Mouse (Mus musculus) liver, embryonic 14.5 days (tissue): ENCODE results near the gene Ugt2b34. TPM values are rescaled to one million over a fixed set of nuclear protein-coding genes. Genes with fewer than 3 reads are reported as not detected.
A peak's percentile ranks its signal among the peaks of the same experiment; 100 is the strongest.

Experiments
- ATAC-seq: fragments of 200-750 bp; cut with Nextera tagmentation; 2 replicates; pipeline ENCODE4 v1.8.0; 2017; ENCODE audit warnings: moderate number of reproducible peaks, mild to moderate bottlenecking, moderate library complexity; ENCODE audit not compliant: insufficient read depth
- DNase-seq, 3 experiments: peaks; one replicate each; pipeline ENCODE4 v3.0.0-alpha.2; 2012 to 2013; ENCODE audit warnings: low read depth in 3 of 3, low spot score in 3 of 3
- H3K27ac ChIP-seq: fragments of 300-500 bp; sonication (generic); 2 replicates; pipeline ENCODE4 v1.5.1; 2014; ENCODE audit warnings: moderate library complexity, mild to moderate bottlenecking, control low read depth, inconsistent platforms
- H3K27me3 ChIP-seq: fragments of 300-500 bp; sonication (generic); 2 replicates; pipeline ENCODE4 v1.6.1; 2014; ENCODE audit warnings: mild to moderate bottlenecking, low read length, moderate library complexity; ENCODE audit not compliant: control insufficient read depth, insufficient read depth
- H3K36me3 ChIP-seq: fragments of 300-500 bp; sonication (generic); replicated peaks from 2 replicates; pipeline ENCODE4 v1.6.1; 2014; ENCODE audit warnings: low read depth; ENCODE audit not compliant: control insufficient read depth, insufficient read depth
- H3K4me1 ChIP-seq, 2 experiments: fragments of 200-500 bp in 1 of 2; fragments of 300-500 bp in 1 of 2; sonication (generic) in 1 of 2; replicated peaks; 2 replicates each; pipeline ENCODE4 v1.6.1; 2012 to 2014; ENCODE audit warnings: antibody characterized with exemption in 1 of 2, inconsistent platforms in 1 of 2, low read length in 1 of 2; ENCODE audit not compliant: control insufficient read depth in 2 of 2, insufficient read depth in 2 of 2
- H3K4me2 ChIP-seq: fragments of 300-500 bp; sonication (generic); 2 replicates; pipeline ENCODE4 v1.6.1; 2014; ENCODE audit warnings: low read depth, mild to moderate bottlenecking, control low read depth, moderate library complexity
- H3K4me3 ChIP-seq, 2 experiments: fragments of 200-500 bp in 1 of 2; fragments of 300-500 bp in 1 of 2; sonication (generic) in 1 of 2; 2 replicates each; pipeline ENCODE4 v1.5.1; 2012 to 2014; ENCODE audit warnings: low read depth in 2 of 2, low read length in 2 of 2, mild to moderate bottlenecking in 2 of 2, control low read depth in 1 of 2, inconsistent platforms in 1 of 2, moderate library complexity in 1 of 2; ENCODE audit not compliant: insufficient read depth in 1 of 2
- H3K9ac ChIP-seq: fragments of 300-500 bp; sonication (generic); replicated peaks from 2 replicates; pipeline ENCODE4 v1.6.1; 2014; ENCODE audit warnings: mild to moderate bottlenecking, control low read depth, moderate library complexity
- H3K9me3 ChIP-seq: fragments of 300-500 bp; sonication (generic); 2 replicates; pipeline ENCODE4 v1.6.1; 2016; ENCODE audit warnings: low read length, mixed read lengths; ENCODE audit not compliant: control insufficient read depth
- CTCF ChIP-seq: IDR thresholded peaks from 2 replicates; pipeline ENCODE4 v1.5.1; 2016; ENCODE audit warnings: antibody characterized with exemption, low read depth, control low read depth
- EP300 ChIP-seq: IDR thresholded peaks from 2 replicates; pipeline ENCODE4 v1.6.1; 2016; ENCODE audit warnings: antibody characterized with exemption, low read depth
- WGBS: fragments of 180-500 bp; shearing (Covaris S2); extraction: QIAGEN DNeasy Blood & Tissue Kit; methylation state at CpG from one replicate; pipeline ENCODE4 v1.1.7; 2014; ENCODE audit not compliant: insufficient replicate concordance; 5-methylcytosine and 5-hydroxymethylcytosine counted together
- polyA plus RNA-seq, 2 experiments: library from polyadenylated mRNA; depleted of rRNA in 1 of 2; stranded (reverse) in 1 of 2; unstranded in 1 of 2; fragments of >200 nt; fragmentation: Nextera tagmentation in 1 of 2; extraction: Ambion mirVana in 1 of 2; gene quantifications; 2 replicates each; pipeline versions ENCODE4 v1.2.1 to v1.2.3; 2012 to 2014

Gene Ugt2b34
- polyA plus RNA-seq (2012; rRNA removed) (37.2 and 46.3 TPM in 2 replicates), polyA plus RNA-seq (2014; fragmentation: Nextera tagmentation; extraction: Ambion mirVana) (51.0 and 59.7 TPM in 2 replicates)

- Histone ChIP-seq H3K36me3 (no peaks in the 10 kb centered on the region), H3K4me2 (peak within 1 kb of the TSS; percentile 8; the same call in 1 of the 2 replicates), H3K27ac (no peak within 1 kb of the TSS), H3K4me1 (no peaks in the 10 kb centered on the region), H3K27me3 (no peaks in the 10 kb centered on the region), H3K9me3 (no peaks in the 10 kb centered on the region), H3K4me3 (peak within 1 kb of the TSS; percentile 43 to 53), H3K9ac (peak within 1 kb of the TSS; percentile 28)
- WGBS, result 22% methylated on average over 1 of the region's 1 CpGs
- peak; percentile 10 to 20 (median 12) for DNase-seq
- TF ChIP-seq CTCF, result no peak
- TF ChIP-seq EP300, result no peak
- ATAC-seq, result peak; percentile 61
These were observed at the start of gene Ugt2b34 for GRCm38 (mm10) chr5:86906758-86907157. Gene Ugt2b34 (minus strand): TSS chr5:86906937.

DNA sequence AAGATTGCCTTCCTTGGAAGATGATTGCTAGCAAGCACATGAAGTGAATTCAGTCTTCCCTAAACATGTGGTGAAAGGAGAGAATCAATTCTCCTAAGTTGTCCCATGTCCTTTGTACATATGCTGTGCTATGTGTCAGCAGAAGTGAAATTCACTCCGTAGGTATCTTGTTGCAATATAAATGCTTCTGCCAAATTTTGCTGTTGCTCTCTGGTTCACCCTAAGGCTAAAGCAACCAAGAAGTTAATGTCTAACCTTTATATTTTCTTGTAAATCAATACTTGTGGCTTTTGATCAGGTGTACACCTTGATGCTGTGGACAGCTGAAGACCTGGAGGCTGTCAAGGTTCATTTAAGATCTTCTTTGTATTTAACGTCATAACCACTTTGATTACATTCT is 35.4 kb upstream of the Ugt2b34 start:
- no peak for ATAC-seq
- no peak overlapping the region for H3K9ac ChIP-seq
- H3K4me1 ChIP-seq, result no peaks in the 10 kb centered on the region
- 57% methylated on average over 2 of the region's 2 CpGs for WGBS
- no peak for DNase-seq
- H3K27me3 ChIP-seq, result no peaks in the 10 kb centered on the region
- no peaks in the 10 kb centered on the region for H3K9me3 ChIP-seq
- H3K36me3 ChIP-seq, result no peaks in the 10 kb centered on the region
- no peak overlapping the region for H3K4me2 ChIP-seq
- no peak overlapping the region for H3K27ac ChIP-seq
- H3K4me3 ChIP-seq, result no peak overlapping the region
- TF ChIP-seq CTCF (no peak), EP300 (no peak)

DNA sequence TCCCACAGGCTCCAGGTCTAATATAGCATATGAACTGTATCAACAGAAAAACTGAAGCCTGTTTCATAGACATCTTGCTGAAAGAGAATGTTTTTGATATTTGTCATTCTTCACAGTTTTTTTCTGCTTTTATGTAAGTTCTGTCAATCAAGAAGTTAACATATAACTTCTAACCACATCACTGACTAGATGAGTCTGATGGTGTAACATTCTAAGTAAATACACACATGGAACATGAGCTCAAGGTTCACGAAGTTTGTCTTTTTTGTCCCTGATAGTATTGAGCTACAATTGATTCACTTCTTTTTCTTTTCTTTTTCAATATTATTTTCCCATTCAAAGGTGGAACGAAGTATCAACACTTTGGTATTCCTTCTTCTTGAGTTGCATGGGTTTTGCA is 19.7 kb upstream of the Ugt2b34 start, which contains the start of gene Ugt2b1:
Gene Ugt2b1 (minus strand): TSS at position 105 of the 400 bp plus-strand sequence.
- 51% methylated on average over 2 of the region's 2 CpGs for WGBS
- no peaks in the 10 kb centered on the region for H3K9me3 ChIP-seq
- DNase-seq (no peak), ATAC-seq (0 out of 2 replicates have a peak, but pooled peaks have one; percentile 39)
- TF ChIP-seq EP300, result no peak
- no peak for TF ChIP-seq CTCF
- H3K27ac ChIP-seq, result no peak within 1 kb of the TSS
- no peak within 1 kb of the TSS for H3K4me3 ChIP-seq
- no peak within 1 kb of the TSS for H3K4me2 ChIP-seq
- H3K4me1 ChIP-seq, result no peaks in the 10 kb centered on the region
- H3K36me3 ChIP-seq, result no peaks in the 10 kb centered on the region
- no peaks in the 10 kb centered on the region for H3K27me3 ChIP-seq
- no peak within 1 kb of the TSS for H3K9ac ChIP-seq

DNA sequence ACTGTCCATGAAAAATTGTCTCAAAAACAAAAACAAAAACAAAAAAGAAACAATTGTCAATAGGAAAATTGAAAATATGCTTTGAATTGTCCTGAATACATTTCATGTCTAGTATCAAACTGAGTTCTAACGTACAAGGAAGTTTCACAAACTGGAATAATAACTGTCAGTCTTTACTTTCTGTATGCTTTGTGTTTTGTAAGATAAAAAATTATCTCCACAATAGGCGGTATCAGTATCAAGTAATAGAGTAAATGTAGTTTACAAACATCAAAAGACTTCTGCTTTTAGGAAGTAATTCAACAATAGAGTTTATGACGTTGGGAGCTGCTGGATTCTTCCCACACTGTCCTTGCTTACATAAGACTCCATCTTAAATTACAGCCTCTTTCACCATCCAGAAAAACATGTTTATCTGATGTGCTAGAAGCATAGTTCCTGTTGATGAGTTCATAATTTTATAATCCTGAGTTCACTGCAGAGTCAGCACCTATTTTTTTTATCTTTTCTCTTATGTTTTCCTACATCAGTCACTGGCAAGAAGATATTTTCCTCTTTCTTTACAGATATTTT is 14.0 kb upstream of the Ugt2b34 start:
- Histone ChIP-seq H3K27me3 (no peaks in the 10 kb centered on the region), H3K4me2 (no peak overlapping the region), H3K4me1 (no peaks in the 10 kb centered on the region), H3K9ac (no peak overlapping the region), H3K27ac (no peak overlapping the region), H3K9me3 (no peaks in the 10 kb centered on the region), H3K4me3 (no peak overlapping the region), H3K36me3 (no peaks in the 10 kb centered on the region)
- DNase-seq (no peak), ATAC-seq (no peak)
- TF ChIP-seq EP300, result no peak
- WGBS, result 38% methylated on average over 3 of the region's 3 CpGs

DNA sequence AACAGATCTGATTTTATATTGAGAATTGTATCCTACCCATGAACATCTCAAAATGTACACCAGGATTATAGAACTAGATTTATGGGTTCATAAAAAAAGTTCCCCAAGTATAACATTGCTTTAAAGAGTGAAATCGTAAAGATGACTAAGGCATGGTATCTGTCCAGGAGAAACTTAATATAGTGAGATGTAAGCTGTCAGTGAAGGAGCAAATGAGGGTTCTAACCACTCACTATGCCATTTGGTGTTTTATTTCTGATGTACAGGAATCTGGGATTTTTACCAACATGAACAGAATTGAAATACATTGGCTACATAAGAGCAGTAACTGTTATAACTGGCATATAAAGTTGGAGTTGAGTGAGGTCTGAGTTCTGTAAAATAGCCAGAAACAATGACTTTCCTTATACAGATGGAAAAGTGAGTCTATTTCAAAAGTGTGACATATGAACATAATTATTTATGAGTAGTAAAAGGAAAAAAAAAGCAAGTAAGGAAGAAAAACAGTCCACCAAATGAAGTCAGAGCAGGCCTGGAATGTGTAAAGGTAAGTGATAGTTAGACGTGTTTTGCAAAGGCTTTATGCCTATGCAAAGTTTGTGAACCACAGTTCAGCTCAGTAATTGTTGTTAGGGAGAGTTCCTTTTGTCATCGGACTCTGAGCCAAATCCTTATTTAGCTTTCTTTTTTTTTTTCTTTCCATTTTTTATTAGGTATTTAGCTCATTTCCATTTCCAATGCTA is 4.8 kb upstream of the Ugt2b34 start:
- 56% methylated on average over 3 of the region's 3 CpGs for whole genome bisulfite sequencing
- H3K27me3 ChIP-seq, result no peaks in the 10 kb centered on the region

More for the DNA sequence above, 4.8 kb upstream of the Ugt2b34 start:
- no peak overlapping the region for H3K9ac ChIP-seq
- ATAC-seq (no peak), DNase-seq (no peak)
- no peak overlapping the region for H3K27ac ChIP-seq
- H3K4me1 ChIP-seq, result no peaks in the 10 kb centered on the region
- TF ChIP-seq EP300, result no peak
- TF ChIP-seq CTCF, result no peak
- H3K4me2 ChIP-seq, result no peak overlapping the region
- H3K4me3 ChIP-seq, result no peak overlapping the region
- no peaks in the 10 kb centered on the region for H3K36me3 ChIP-seq
- no peaks in the 10 kb centered on the region for H3K9me3 ChIP-seq
